Mouse (Mus musculus) intestine, embryonic 16.5 days (tissue): ENCODE data around the gene Gipc2. TPM values are rescaled to one million over a fixed set of nuclear protein-coding genes. Genes with fewer than 3 reads are reported as not detected.

Source experiments
- ATAC-seq: fragments of 200-750 bp; cut with Nextera tagmentation; 2 replicates; pipeline ENCODE4 v1.8.0; 2017; ENCODE audit warnings: moderate TSS enrichment, moderate library complexity
- H3K27ac ChIP-seq: fragments of 300-500 bp; sonication (generic); 2 replicates; pipeline ENCODE4 v1.5.1; 2014; ENCODE audit warnings: mild to moderate bottlenecking, low read length
- H3K27me3 ChIP-seq: fragments of 300-500 bp; sonication (generic); replicated peaks from 2 replicates; pipeline ENCODE4 v1.6.1; 2014; ENCODE audit warnings: low read length, control low read depth, mixed read lengths; ENCODE audit not compliant: control insufficient read depth, insufficient read depth
- H3K36me3 ChIP-seq: fragments of 300-500 bp; sonication (generic); 2 replicates; pipeline ENCODE4 v1.6.1; 2014; ENCODE audit warnings: low read length, control low read depth; ENCODE audit not compliant: control insufficient read depth, insufficient read depth
- H3K4me1 ChIP-seq: fragments of 300-500 bp; sonication (generic); 2 replicates; pipeline ENCODE4 v1.6.1; 2014; ENCODE audit warnings: low read length, control low read depth, mixed read lengths; ENCODE audit not compliant: control insufficient read depth, insufficient read depth
- H3K4me2 ChIP-seq: fragments of 300-500 bp; sonication (generic); 2 replicates; pipeline ENCODE4 v1.6.1; 2014; ENCODE audit warnings: low read depth, low read length, control low read depth
- H3K4me3 ChIP-seq: fragments of 300-500 bp; sonication (generic); 2 replicates; pipeline ENCODE4 v1.5.1; 2014; ENCODE audit warnings: mild to moderate bottlenecking, low read length
- H3K9ac ChIP-seq: fragments of 300-500 bp; sonication (generic); 2 replicates; pipeline ENCODE4 v1.6.1; 2014; ENCODE audit warnings: low read depth, low read length
- H3K9me3 ChIP-seq: fragments of 300-500 bp; sonication (generic); 2 replicates; pipeline ENCODE4 v1.6.1; 2016; ENCODE audit warnings: low read length, control low read depth; ENCODE audit not compliant: control insufficient read depth
- WGBS: fragments of 180-500 bp; shearing (Covaris S2); extraction: QIAGEN DNeasy Blood & Tissue Kit; methylation state at CpG from one replicate; pipeline ENCODE4 v1.1.7; 2014; 5-methylcytosine and 5-hydroxymethylcytosine counted together
- polyA plus RNA-seq: library from polyadenylated mRNA; unstranded; fragments of >200 nt; fragmentation: Nextera tagmentation; extraction: Ambion mirVana; gene quantifications from 2 replicates; pipeline ENCODE4 v1.2.1, GENCODE M21; 2015

Gene Gipc2
- polyA plus RNA-seq, 1 experiment from 2014 or later = 244 TPM

DNA sequence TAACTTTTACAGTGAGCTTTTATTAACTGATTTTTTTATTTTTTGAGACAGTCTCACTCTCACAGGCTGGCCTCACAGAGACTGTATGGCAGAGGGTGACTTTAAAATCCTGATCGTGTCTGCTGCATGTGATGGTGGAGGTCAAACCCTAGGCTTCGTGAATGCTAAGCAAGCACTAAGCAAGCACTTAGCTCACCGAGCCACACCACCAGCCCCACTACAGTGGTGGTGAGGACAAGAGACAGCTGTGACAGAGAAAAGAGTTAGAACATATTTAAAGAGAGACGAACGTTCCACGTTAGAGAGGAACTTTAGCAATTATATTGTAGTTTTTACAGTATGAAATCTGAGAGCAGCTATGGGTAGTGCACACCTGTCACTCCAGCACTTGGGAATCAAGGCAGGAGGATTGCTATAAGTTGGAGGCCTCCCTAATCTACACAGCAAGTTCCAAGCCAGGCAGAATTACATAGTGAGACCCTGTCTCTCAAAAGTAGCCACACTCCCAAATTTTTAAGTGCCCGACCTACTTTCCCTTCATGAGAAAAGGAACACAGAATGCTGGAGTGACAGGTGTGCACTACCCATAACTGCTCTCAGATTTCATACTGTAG lies 6.4 kb upstream of the Gipc2 start:
- Histone ChIP-seq H3K9ac (no peak overlapping the region), H3K9me3 (no peaks in the 10 kb centered on the region), H3K4me3 (no peak overlapping the region), H3K27me3 (no peaks in the 10 kb centered on the region), H3K27ac (no peak overlapping the region; the same call in 1 of the 2 replicates), H3K4me1 (peaks cover 16% of the 10 kb centered on the region), H3K36me3 (no peaks in the 10 kb centered on the region), H3K4me2 (no peak overlapping the region)
- 65% methylated on average over 7 of the region's 7 CpGs for WGBS
- no peak for ATAC-seq

- Histone ChIP-seq H3K36me3 (no peaks in the 10 kb centered on the region), H3K9ac (no peak overlapping the region), H3K4me3 (no peak overlapping the region), H3K27me3 (no peaks in the 10 kb centered on the region), H3K4me2 (no peak overlapping the region), H3K4me1 (peaks cover 21% of the 10 kb centered on the region), H3K9me3 (no peaks in the 10 kb centered on the region), H3K27ac (no peak overlapping the region)
- ATAC-seq = peak; percentile 65
- WGBS = 38% methylated on average over 7 of the region's 7 CpGs
Measured at GRCm38 (mm10) chr3:152171862-152172261, 5.8 kb upstream of the Gipc2 start.

GRCm38 (mm10) chr3:152171236-152171635 lies 5.2 kb upstream of the Gipc2 start:
- H3K4me3 ChIP-seq = no peak overlapping the region
- 45% methylated on average over 2 of the region's 2 CpGs for WGBS
- no peaks in the 10 kb centered on the region for H3K36me3 ChIP-seq
- no peaks in the 10 kb centered on the region for H3K9me3 ChIP-seq
- H3K9ac ChIP-seq = no peak overlapping the region
- no peaks in the 10 kb centered on the region for H3K27me3 ChIP-seq
- peaks cover 24% of the 10 kb centered on the region for H3K4me1 ChIP-seq
- no peak overlapping the region for H3K4me2 ChIP-seq
- H3K27ac ChIP-seq = peak overlapping the region; percentile 3
- ATAC-seq = peak; percentile 63

GRCm38 (mm10) chr3:152170407-152170806 lies 4.4 kb upstream of the Gipc2 start:
- H3K36me3 ChIP-seq = no peaks in the 10 kb centered on the region
- H3K4me2 ChIP-seq = no peak overlapping the region
- peaks cover 30% of the 10 kb centered on the region for H3K4me1 ChIP-seq
- H3K4me3 ChIP-seq = no peak overlapping the region
- no peak overlapping the region for H3K27ac ChIP-seq
- peaks cover 3% of the 10 kb centered on the region; the same call in 1 of the 2 replicates for H3K27me3 ChIP-seq
- WGBS = 20% methylated on average over 1 of the region's 1 CpGs
- no peaks in the 10 kb centered on the region for H3K9me3 ChIP-seq
- no peak overlapping the region for H3K9ac ChIP-seq
- no peak for ATAC-seq

- Histone ChIP-seq H3K9me3 (no peaks in the 10 kb centered on the region), H3K4me1 (peaks cover 34% of the 10 kb centered on the region), H3K36me3 (no peaks in the 10 kb centered on the region), H3K4me3 (no peak overlapping the region), H3K27me3 (peaks cover 3% of the 10 kb centered on the region; the same call in 1 of the 2 replicates), H3K4me2 (no peak overlapping the region), H3K9ac (no peak overlapping the region), H3K27ac (no peak overlapping the region)
- no peak for ATAC-seq
- 93% methylated on average over 10 of the region's 10 CpGs for WGBS
Measured at GRCm38 (mm10) chr3:152168007-152168406, 2.0 kb upstream of the Gipc2 start.

GRCm38 (mm10) chr3:152166699-152167451 lies 845 bp upstream of the Gipc2 start:
- peaks cover 3% of the 10 kb centered on the region; the same call in 1 of the 2 replicates for H3K27me3 ChIP-seq
- 27% methylated on average over 29 of the region's 29 CpGs for WGBS
- no peak for ATAC-seq
- peak overlapping the region; percentile 23 for H3K4me3 ChIP-seq
- 0 out of 2 replicates have a peak, but pooled peaks cover 3% of the 10 kb centered on the region for H3K36me3 ChIP-seq
- H3K4me1 ChIP-seq = peaks cover 29% of the 10 kb centered on the region
- H3K4me2 ChIP-seq = peak overlapping the region; percentile 88
- H3K9ac ChIP-seq = no peak overlapping the region; the same call in 1 of the 2 replicates
- H3K9me3 ChIP-seq = no peaks in the 10 kb centered on the region
- H3K27ac ChIP-seq = no peak overlapping the region

DNA sequence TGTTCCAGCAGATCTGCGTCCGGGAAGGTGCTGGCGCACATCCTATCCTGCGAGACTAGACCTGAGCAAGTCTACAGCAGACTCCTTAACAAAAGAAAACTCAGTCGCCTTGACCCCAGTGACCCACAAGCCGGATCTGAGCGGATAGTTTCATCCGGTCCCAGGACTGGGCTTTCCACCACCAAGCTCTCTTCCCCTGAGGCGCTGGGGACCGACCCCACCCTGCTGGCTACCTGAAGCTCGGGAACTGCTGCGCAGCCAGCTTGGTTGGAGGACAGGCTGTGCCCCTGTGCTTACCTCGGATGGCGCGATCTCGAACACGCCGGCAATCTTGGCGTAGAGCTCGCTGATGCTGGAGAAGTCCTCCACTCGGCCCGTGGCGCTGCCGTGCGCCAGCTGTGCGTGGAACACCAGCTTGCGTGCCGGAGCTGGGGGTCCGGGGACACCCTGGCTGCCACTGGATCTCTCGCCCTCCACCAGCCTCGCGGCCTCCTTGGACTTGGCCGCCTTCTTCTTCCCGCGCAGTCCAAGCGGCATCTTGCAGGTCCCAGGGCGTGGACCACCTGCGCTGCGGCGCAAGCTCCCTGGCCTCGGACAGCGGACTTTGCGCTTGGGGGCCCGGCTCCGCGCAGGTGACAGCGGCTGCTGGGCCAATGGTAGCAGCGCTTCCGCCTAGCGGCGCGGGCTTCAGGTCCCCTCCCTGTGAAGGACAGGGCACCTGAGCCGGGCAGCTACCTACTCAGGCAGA lies 505 bp downstream of the Gipc2 start:
- Histone ChIP-seq H3K27ac (peak overlapping the region; percentile 87), H3K27me3 (peaks cover 3% of the 10 kb centered on the region; the same call in 1 of the 2 replicates), H3K9me3 (no peaks in the 10 kb centered on the region), H3K36me3 (0 out of 2 replicates have a peak, but pooled peaks cover 3% of the 10 kb centered on the region), H3K4me1 (peaks cover 23% of the 10 kb centered on the region), H3K4me3 (peak overlapping the region; percentile 65), H3K4me2 (peak overlapping the region; percentile 88), H3K9ac (peak overlapping the region; percentile 73)
- peak; percentile 93 for ATAC-seq
- 3% methylated on average over 53 of the region's 53 CpGs for WGBS

- Histone ChIP-seq H3K27me3 (peaks cover 3% of the 10 kb centered on the region; the same call in 1 of the 2 replicates), H3K36me3 (0 out of 2 replicates have a peak, but pooled peaks cover 3% of the 10 kb centered on the region), H3K4me3 (peak overlapping the region; percentile 65), H3K4me2 (peak overlapping the region; percentile 88), H3K27ac (peak overlapping the region; percentile 87), H3K9me3 (no peaks in the 10 kb centered on the region), H3K9ac (peak overlapping the region; percentile 73), H3K4me1 (peaks cover 23% of the 10 kb centered on the region)
- ATAC-seq = peak; percentile 61; the same call in 1 of the 2 replicates
- 35% methylated on average over 9 of the region's 9 CpGs for WGBS
Measured at GRCm38 (mm10) chr3:152165014-152165350, 1.0 kb downstream of the Gipc2 start.

DNA sequence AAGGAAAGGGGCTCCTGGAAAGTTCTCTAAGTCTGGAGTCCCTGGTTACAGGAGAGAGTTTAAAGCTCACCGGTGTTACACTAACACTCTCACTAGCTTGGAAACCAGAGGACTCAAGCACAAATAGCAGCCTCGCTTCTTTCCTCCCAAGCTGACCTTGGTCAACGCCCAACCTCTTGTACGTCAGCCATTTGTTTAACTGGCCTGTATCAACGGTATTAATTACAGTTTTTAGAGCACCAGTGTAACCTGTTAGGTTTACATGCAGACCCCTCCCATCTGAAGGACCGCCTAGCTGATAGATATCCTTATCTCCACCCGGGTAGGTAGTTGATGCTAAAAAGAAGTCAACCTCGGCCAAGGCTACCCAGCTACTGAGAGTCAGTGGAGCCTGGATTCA lies 2.7 kb downstream of the Gipc2 start:
- 64% methylated on average over 8 of the region's 8 CpGs for WGBS
- no peak for ATAC-seq
- Histone ChIP-seq H3K4me3 (peak overlapping the region; percentile 10; the same call in 1 of the 2 replicates), H3K9ac (no peak overlapping the region), H3K27me3 (peaks cover 3% of the 10 kb centered on the region; the same call in 1 of the 2 replicates), H3K36me3 (0 out of 2 replicates have a peak, but pooled peaks cover 3% of the 10 kb centered on the region), H3K4me2 (peak overlapping the region; percentile 38; the same call in 1 of the 2 replicates), H3K27ac (no peak overlapping the region), H3K9me3 (no peaks in the 10 kb centered on the region), H3K4me1 (peaks cover 31% of the 10 kb centered on the region)
